Mouse (Mus musculus) WW6 (cell line): Measurements from ENCODE around the gene Stn1.

Source experiments
- DNase-seq: peaks from one replicate; pipeline ENCODE4 v3.0.0-alpha.2; 2013; ENCODE audit warnings: low read depth, low spot score

The Stn1 gene

DNA sequence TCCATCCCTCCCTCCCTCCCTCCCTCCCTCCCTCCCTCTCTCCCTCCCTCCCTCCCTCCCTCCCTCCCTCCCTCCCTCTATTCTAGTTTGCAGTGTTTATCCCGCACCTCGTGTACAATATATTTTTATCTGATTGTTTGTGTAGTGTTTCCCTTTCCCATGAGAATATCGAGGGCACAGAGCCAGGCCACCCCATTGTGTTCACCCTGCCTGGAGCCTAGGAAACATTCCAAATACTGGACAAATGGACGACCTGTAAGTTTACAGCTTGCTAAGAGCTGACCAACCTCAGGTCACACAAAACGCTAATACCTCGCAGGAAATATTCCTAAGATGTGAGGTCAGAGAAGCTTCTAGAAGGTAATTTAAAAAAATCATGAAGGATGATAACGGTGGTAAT, 85.1 kb downstream of the Stn1 start:
- no peak for DNase-seq

DNA sequence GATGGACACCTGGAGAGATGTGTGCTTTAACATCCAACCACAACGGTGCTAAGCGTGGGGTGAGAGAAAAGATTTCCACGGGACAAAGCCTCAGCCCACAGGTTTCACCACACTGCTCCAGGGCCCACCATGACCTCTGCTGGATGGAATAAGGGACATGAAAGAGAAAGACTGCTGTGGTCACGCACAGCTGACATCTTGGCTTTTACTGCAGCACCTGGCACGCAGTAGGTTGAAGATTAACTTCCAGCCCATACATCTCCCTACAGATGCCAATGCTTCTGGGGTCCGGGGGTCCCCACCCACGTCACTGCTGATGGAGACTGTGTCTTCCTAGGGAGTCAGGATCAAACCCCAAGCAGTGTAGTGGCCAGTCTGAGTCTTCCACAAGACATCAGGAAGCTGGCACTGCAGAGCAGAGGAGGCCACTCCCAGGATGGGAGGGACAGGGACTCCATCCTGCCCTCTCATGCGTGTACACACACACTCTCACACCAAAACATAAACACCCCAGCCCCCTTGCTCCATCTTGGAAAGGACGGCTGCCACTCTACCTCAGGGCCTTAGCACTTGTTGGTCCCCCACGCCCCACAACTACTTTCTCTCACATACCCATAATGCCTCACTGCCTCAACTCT, 85.7 kb downstream of the Stn1 start:
- DNase-seq, result no peak
